Mouse (Mus musculus): ENCODE results near the gene Inca1. TPM values are rescaled to one million over a fixed set of nuclear protein-coding genes. Genes with fewer than 3 reads are reported as not detected.

The Inca1 gene
- total and polyA plus RNA-seq, 3 experiments = 0.35 to 2.2 TPM; not detected in 1

DNA sequence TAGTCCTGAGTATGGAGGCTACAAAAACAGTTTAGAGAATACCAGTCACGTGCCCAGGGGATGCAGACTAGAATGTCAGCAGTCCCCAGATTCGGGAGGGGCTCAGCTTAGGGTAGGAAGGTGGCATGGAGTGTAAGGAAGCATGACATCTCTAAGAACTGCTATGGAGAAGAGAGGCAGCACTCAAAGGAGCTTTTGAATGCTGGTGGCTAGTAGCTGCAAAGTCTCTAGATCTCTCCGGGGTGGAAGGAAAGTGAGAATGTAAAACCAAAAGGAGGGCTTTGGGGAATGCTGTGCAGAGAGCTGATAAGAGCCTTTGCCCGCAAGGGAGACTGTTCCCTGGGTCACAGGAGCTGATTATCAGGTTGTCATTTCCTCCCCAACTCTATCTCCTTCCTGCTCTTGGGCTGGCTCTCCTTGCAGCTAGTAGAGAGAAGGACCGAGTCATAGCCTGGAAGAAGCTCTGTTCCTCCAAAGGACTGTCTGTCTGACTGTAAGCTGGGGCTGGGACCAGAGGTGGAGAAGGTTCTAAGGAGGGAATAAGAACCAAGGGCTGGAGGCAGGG, 61.2 kb downstream of the Inca1 start, which contains the start of gene Gp1ba:
Gp1ba (plus strand) TSS at position 409 of the 565 bp plus-strand sequence.
- Histone ChIP-seq H3K36me3 (ENCODE audit: control insufficient read depth in 1 of 2, insufficient read depth in 2 of 2, low read length in 2 of 2) (peaks cover 0 to 41% of the 10 kb centered on the region in 2 experiments; a peak in 2 of 4 replicates), H3K4me3 (ENCODE audit: control insufficient read depth in 1 of 2, insufficient read depth in 1 of 2, low read depth in 2 of 2, low read length in 2 of 2) (peak within 1 kb of the TSS; percentile 8 to 9), H3K9me3 (replicated peaks; ENCODE audit: insufficient read depth, low read length) (no peaks in the 10 kb centered on the region), H3K79me2 (ENCODE audit: control insufficient read depth, insufficient read depth, low read length, poor library complexity) (peaks cover 10% of the 10 kb centered on the region; the same call in 1 of the 2 replicates), H3K9ac (ENCODE audit: control insufficient read depth, low read depth, low read length, poor library complexity, severe bottlenecking) (peak within 1 kb of the TSS; percentile 52), H3K4me1 (ENCODE audit: control insufficient read depth in 1 of 2, insufficient read depth in 2 of 2, low read length in 2 of 2) (peaks cover 14 to 47% of the 10 kb centered on the region in 2 experiments), H3K27ac (ENCODE audit: control insufficient read depth, low read depth, low read length) (peak within 1 kb of the TSS; percentile 96), H3K27me3 (ENCODE audit: control insufficient read depth in 1 of 2, insufficient read depth in 2 of 2, low read length in 2 of 2) (no peaks in the 10 kb centered on the region)
- DNase-seq (ENCODE audit: low read depth, low spot score) = peak; percentile 97
- TF ChIP-seq MYC (IDR thresholded peaks at IDR 0.05; ENCODE audit: low read depth, low read length) = peak; percentile 43
- no peak for TF ChIP-seq POLR2AphosphoS5 (IDR thresholded peaks at IDR 0.05; ENCODE audit: borderline replicate concordance, low read depth, low read length)
- TF ChIP-seq RAD21 (IDR thresholded peaks at IDR 0.05; ENCODE audit: low read depth, low read length) = no peak
- TF ChIP-seq NELFE (IDR thresholded peaks at IDR 0.05; ENCODE audit: low read depth, low read length) = peak; percentile 57
- TF ChIP-seq CHD1 (IDR thresholded peaks at IDR 0.05; ENCODE audit: low read depth, low read length) = no peak
- TF ChIP-seq MEF2A (IDR thresholded peaks at IDR 0.05; ENCODE audit: extremely low read depth, insufficient replicate concordance, low read depth, low read length, poor library complexity, severe bottlenecking) = no peak
- peak; percentile 10; the same call in 1 of the 2 replicates for TF ChIP-seq MAZ (IDR thresholded peaks at IDR 0.05; ENCODE audit: low read depth, low read length)
- peak; percentile 90 for TF ChIP-seq SIN3A (IDR thresholded peaks at IDR 0.05; ENCODE audit: low read length)
- TF ChIP-seq GATA1 (IDR thresholded peaks at IDR 0.05; ENCODE audit: low read depth, low read length) = peak; percentile 100
- no peak for TF ChIP-seq UBTF (IDR thresholded peaks at IDR 0.05; ENCODE audit: borderline replicate concordance, insufficient read depth, low read depth, low read length)
- peak; percentile 82; the same call in 1 of the 2 replicates for TF ChIP-seq BHLHE40 (IDR thresholded peaks at IDR 0.05; ENCODE audit: borderline replicate concordance, low read depth, low read length)
- TF ChIP-seq NRF1 (IDR thresholded peaks at IDR 0.05; ENCODE audit: insufficient read depth, low read depth, low read length, poor library complexity, severe bottlenecking) = no peak
- peak; percentile 69; the same call in 1 of the 2 replicates for TF ChIP-seq ZMIZ1 (IDR thresholded peaks at IDR 0.05; ENCODE audit: low read depth, low read length)
- peak; percentile 91 for TF ChIP-seq TBP (IDR thresholded peaks at IDR 0.05; ENCODE audit: low read depth, low read length)
- TF ChIP-seq TCF12 (IDR thresholded peaks at IDR 0.05; ENCODE audit: low read depth, low read length) = peak; percentile 99
- peak; percentile 44 to 86; a peak in 2 of 4 replicates for TF ChIP-seq POLR2A (IDR thresholded peaks at IDR 0.05; ENCODE audit: control insufficient read depth in 1 of 2, insufficient read depth in 1 of 2, low read depth in 1 of 2, low read length in 2 of 2, poor library complexity in 1 of 2)
- no peak for TF ChIP-seq SMC3 (IDR thresholded peaks at IDR 0.05; ENCODE audit: low read depth, low read length)
- peak; percentile 77 for TF ChIP-seq MAX (IDR thresholded peaks at IDR 0.05; ENCODE audit: low read length)
- TF ChIP-seq USF1 (IDR thresholded peaks at IDR 0.05; ENCODE audit: low read depth, low read length) = peak; percentile 91
- TF ChIP-seq ZNF384 (IDR thresholded peaks at IDR 0.05; ENCODE audit: low read depth, low read length) = no peak; the same call in 1 of the 2 replicates
- TF ChIP-seq ETS1 (IDR thresholded peaks at IDR 0.05; ENCODE audit: low read depth, low read length) = peak; percentile 90
- no peak for TF ChIP-seq KAT2A (conservative IDR thresholded peaks at IDR 0.05; ENCODE audit: low read depth, low read length)
- TF ChIP-seq MXI1 (IDR thresholded peaks at IDR 0.05; ENCODE audit: low read depth, low read length) = peak; percentile 49; the same call in 1 of the 2 replicates
- TF ChIP-seq CHD2 (IDR thresholded peaks at IDR 0.05; ENCODE audit: low read length) = no peak; the same call in 1 of the 2 replicates
- TF ChIP-seq POLR2AphosphoS2 (IDR thresholded peaks at IDR 0.05; ENCODE audit: low read length) = peak; percentile 70; the same call in 1 of the 2 replicates
- TF ChIP-seq ZC3H11A (IDR thresholded peaks at IDR 0.05; ENCODE audit: low read depth, low read length) = no peak
- TF ChIP-seq MYB (IDR thresholded peaks at IDR 0.05; ENCODE audit: low read depth, low read length) = no peak
- peak; percentile 93 for TF ChIP-seq RCOR1 (IDR thresholded peaks at IDR 0.05; ENCODE audit: low read depth, low read length)
- TF ChIP-seq ZKSCAN1 (IDR thresholded peaks at IDR 0.05; ENCODE audit: low read depth, low read length) = no peak
- TF ChIP-seq TAL1 (IDR thresholded peaks at IDR 0.05; ENCODE audit: low read length) = peak; percentile 97
- 0 out of 4 replicates have a peak, but pooled peaks of 1 of the 2 experiments have one; percentile 22 for TF ChIP-seq USF2 (IDR thresholded peaks at IDR 0.05; ENCODE audit: borderline replicate concordance in 1 of 2, insufficient read depth in 1 of 2, low read depth in 1 of 2, low read length in 2 of 2)
- TF ChIP-seq E2F4 (IDR thresholded peaks at IDR 0.05; ENCODE audit: borderline replicate concordance, low read depth, low read length) = no peak
- TF ChIP-seq EP300 (IDR thresholded peaks at IDR 0.05; ENCODE audit: low read depth in 1 of 2, low read length in 2 of 2) = peak; percentile 99
- no peak for TF ChIP-seq GABPA (IDR thresholded peaks at IDR 0.05; ENCODE audit: low read depth, low read length)
- no peak for TF ChIP-seq CTCF (IDR thresholded peaks at IDR 0.05 in 2 of 3, conservative IDR thresholded peaks at IDR 0.05 in 1 of 3; ENCODE audit: control insufficient read depth in 1 of 3, insufficient read depth in 1 of 3, low read depth in 2 of 3, low read length in 3 of 3, poor library complexity in 1 of 3, severe bottlenecking in 1 of 3)
- TF ChIP-seq MAFK (IDR thresholded peaks at IDR 0.05; ENCODE audit: borderline replicate concordance, low read depth, low read length) = no peak

Data from MEL (cell line).